Mouse (Mus musculus): ENCODE measurements around the gene Gm47791. TPM values are rescaled to one million over a fixed set of nuclear protein-coding genes. Genes with fewer than 3 reads are reported as not detected.

The Gm47791 gene
- not detected in 2 replicates for total RNA-seq (2012; rRNA removed)

- H3K4me3 ChIP-seq (ENCODE audit: insufficient read depth in 1 of 2, low read depth in 1 of 2, low read length in 2 of 2, poor library complexity in 1 of 2, severe bottlenecking in 1 of 2) = peak within 1 kb of the TSS; percentile 44 to 49
- no peaks in the 10 kb centered on the region for H3K4me1 ChIP-seq (ENCODE audit: control insufficient read depth in 2 of 2, insufficient read depth in 2 of 2, low read length in 2 of 2, poor library complexity in 1 of 2)
- no peak within 1 kb of the TSS for H3K27ac ChIP-seq (ENCODE audit: insufficient read depth, low read depth, low read length, poor library complexity, severe bottlenecking)
- no peak for DNase-seq (ENCODE audit: low read depth, low spot score)
- no peaks in the 10 kb centered on the region for H3K36me3 ChIP-seq (ENCODE audit: control insufficient read depth, insufficient read depth, low read length, poor library complexity, severe bottlenecking)
- no peak for TF ChIP-seq ZNF384 (IDR thresholded peaks at IDR 0.05; ENCODE audit: low read depth, low read length)
- TF ChIP-seq ZC3H11A (IDR thresholded peaks at IDR 0.05; ENCODE audit: borderline replicate concordance, low read depth, low read length) = no peak
- no peak for TF ChIP-seq MAFK (IDR thresholded peaks at IDR 0.05; ENCODE audit: insufficient read depth, low read depth, low read length)
- TF ChIP-seq CHD2 (IDR thresholded peaks at IDR 0.05; ENCODE audit: low read depth, low read length) = no peak
- no peak for TF ChIP-seq HCFC1 (IDR thresholded peaks at IDR 0.05; ENCODE audit: borderline replicate concordance, insufficient read depth, low read length)
- no peak within 1 kb of the TSS for H3K9ac ChIP-seq (ENCODE audit: insufficient read depth, low read depth, low read length, poor library complexity, severe bottlenecking)
- no peaks in the 10 kb centered on the region for H3K9me3 ChIP-seq (ENCODE audit: control insufficient read depth, insufficient read depth, low read depth, low read length)
- in situ Hi-C loops (cut with MboI; ENCODE audit: low sequenced_read_pairs in 2 of 2, unreplicated experiment in 2 of 2) = no loop called here
Measured at GRCm38 (mm10) chr1:82771022-82771586, at the start of gene Gm47791. Gene Gm47791 (minus strand): TSS chr1:82771243.

DNA sequence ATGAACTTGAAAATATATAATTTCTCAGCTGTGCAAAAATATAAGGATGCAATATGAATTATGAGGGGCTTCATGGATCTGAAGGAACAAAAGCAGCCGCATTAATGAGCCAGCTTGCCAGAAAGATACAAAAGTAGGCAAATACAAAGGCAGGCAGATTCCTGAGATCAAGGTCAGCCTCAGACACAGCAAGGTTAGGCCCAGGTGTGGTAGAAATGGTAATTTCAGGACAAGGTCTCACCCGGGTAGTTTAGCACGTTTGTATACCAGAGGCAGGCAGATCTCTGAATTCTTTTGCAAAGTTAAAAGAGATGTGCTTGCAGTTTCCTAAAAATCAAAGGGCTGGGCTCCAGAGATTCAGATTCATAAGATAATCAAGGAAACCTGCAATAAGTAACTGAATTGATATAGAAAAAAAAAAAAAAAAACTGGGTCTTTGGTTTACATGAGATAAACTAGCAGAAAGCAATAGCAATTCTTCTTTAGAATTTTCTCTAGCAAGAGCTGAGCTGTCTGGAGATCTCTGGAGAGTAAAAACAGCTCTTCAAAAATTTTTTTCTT lies 49.7 kb upstream of the Gm47791 start:
- peak overlapping the region in 1 of 2 experiments; percentile 43; a peak in 2 of 4 replicates for H3K4me3 ChIP-seq (ENCODE audit: insufficient read depth in 1 of 2, low read depth in 1 of 2, low read length in 2 of 2, poor library complexity in 1 of 2, severe bottlenecking in 1 of 2)
- in situ Hi-C loops (cut with MboI; ENCODE audit: low sequenced_read_pairs in 2 of 2, unreplicated experiment in 2 of 2) = loop anchor here in 1 of 2 experiments (25.0 kb wide), 1 partner anchor 167 kb away; no protein-coding TSS in a partner anchor

DNA sequence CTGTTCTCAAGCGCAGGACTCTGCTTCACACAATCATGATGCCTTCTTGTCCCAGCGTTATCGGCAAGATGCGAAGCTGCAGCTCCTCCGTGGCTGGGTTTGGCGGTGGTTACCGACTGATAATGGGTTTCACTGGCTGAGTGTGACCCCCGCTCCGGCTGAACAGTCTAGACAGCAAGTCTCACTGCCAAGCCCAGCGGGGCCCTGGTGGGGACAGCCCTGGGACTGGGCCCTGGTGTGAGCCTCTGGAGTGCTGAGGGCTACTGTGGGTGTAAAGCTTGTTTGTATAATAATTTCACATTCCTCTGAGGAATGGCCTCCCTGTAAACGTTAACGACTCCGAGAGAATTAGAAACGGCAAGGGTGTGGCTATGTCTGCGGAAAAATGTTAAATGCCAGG lies 49.1 kb upstream of the Gm47791 start:
- in situ Hi-C loops (cut with MboI; ENCODE audit: low sequenced_read_pairs in 2 of 2, unreplicated experiment in 2 of 2) = loop anchor here in 1 of 2 experiments (25.0 kb wide), 1 partner anchor 167 kb away; no protein-coding TSS in a partner anchor
- peak overlapping the region; percentile 62 for H3K9ac ChIP-seq (ENCODE audit: insufficient read depth, low read depth, low read length, poor library complexity, severe bottlenecking)
- H3K9me3 ChIP-seq (ENCODE audit: control insufficient read depth, insufficient read depth, low read depth, low read length) = no peaks in the 10 kb centered on the region
- peak; percentile 52 for DNase-seq (ENCODE audit: low read depth, low spot score)
- H3K4me1 ChIP-seq (ENCODE audit: control insufficient read depth in 2 of 2, insufficient read depth in 2 of 2, low read length in 2 of 2, poor library complexity in 1 of 2) = peaks cover 4 to 11% of the 10 kb centered on the region in 2 experiments; a peak in 3 of 4 replicates
- no peaks in the 10 kb centered on the region for H3K36me3 ChIP-seq (ENCODE audit: control insufficient read depth, insufficient read depth, low read length, poor library complexity, severe bottlenecking)
- H3K27ac ChIP-seq (ENCODE audit: insufficient read depth, low read depth, low read length, poor library complexity, severe bottlenecking) = peak overlapping the region; percentile 90
- peak overlapping the region; percentile 32 to 43; a peak in 3 of 4 replicates for H3K4me3 ChIP-seq (ENCODE audit: insufficient read depth in 1 of 2, low read depth in 1 of 2, low read length in 2 of 2, poor library complexity in 1 of 2, severe bottlenecking in 1 of 2)
- no peak for TF ChIP-seq ZNF384 (IDR thresholded peaks at IDR 0.05; ENCODE audit: low read depth, low read length)
- no peak for TF ChIP-seq ZC3H11A (IDR thresholded peaks at IDR 0.05; ENCODE audit: borderline replicate concordance, low read depth, low read length)
- no peak for TF ChIP-seq MAFK (IDR thresholded peaks at IDR 0.05; ENCODE audit: insufficient read depth, low read depth, low read length)
- no peak for TF ChIP-seq HCFC1 (IDR thresholded peaks at IDR 0.05; ENCODE audit: borderline replicate concordance, insufficient read depth, low read length)
- TF ChIP-seq CHD2 (IDR thresholded peaks at IDR 0.05; ENCODE audit: low read depth, low read length) = no peak

More for the DNA sequence above, 49.7 kb upstream of the Gm47791 start:
- no peaks in the 10 kb centered on the region for H3K9me3 ChIP-seq (ENCODE audit: control insufficient read depth, insufficient read depth, low read depth, low read length)
- H3K36me3 ChIP-seq (ENCODE audit: control insufficient read depth, insufficient read depth, low read length, poor library complexity, severe bottlenecking) = no peaks in the 10 kb centered on the region
- H3K27ac ChIP-seq (ENCODE audit: insufficient read depth, low read depth, low read length, poor library complexity, severe bottlenecking) = peak overlapping the region; percentile 90; the same call in 1 of the 2 replicates
- no peak overlapping the region for H3K9ac ChIP-seq (ENCODE audit: insufficient read depth, low read depth, low read length, poor library complexity, severe bottlenecking)
- TF ChIP-seq HCFC1 (IDR thresholded peaks at IDR 0.05; ENCODE audit: borderline replicate concordance, insufficient read depth, low read length) = no peak
- no peak for TF ChIP-seq ZNF384 (IDR thresholded peaks at IDR 0.05; ENCODE audit: low read depth, low read length)
- TF ChIP-seq CHD2 (IDR thresholded peaks at IDR 0.05; ENCODE audit: low read depth, low read length) = no peak
- TF ChIP-seq MAFK (IDR thresholded peaks at IDR 0.05; ENCODE audit: insufficient read depth, low read depth, low read length) = no peak
- TF ChIP-seq ZC3H11A (IDR thresholded peaks at IDR 0.05; ENCODE audit: borderline replicate concordance, low read depth, low read length) = no peak
- H3K4me1 ChIP-seq (ENCODE audit: control insufficient read depth in 2 of 2, insufficient read depth in 2 of 2, low read length in 2 of 2, poor library complexity in 1 of 2) = peaks cover 4 to 11% of the 10 kb centered on the region in 2 experiments; a peak in 3 of 4 replicates
- peak; percentile 50 for DNase-seq (ENCODE audit: low read depth, low spot score)

DNA sequence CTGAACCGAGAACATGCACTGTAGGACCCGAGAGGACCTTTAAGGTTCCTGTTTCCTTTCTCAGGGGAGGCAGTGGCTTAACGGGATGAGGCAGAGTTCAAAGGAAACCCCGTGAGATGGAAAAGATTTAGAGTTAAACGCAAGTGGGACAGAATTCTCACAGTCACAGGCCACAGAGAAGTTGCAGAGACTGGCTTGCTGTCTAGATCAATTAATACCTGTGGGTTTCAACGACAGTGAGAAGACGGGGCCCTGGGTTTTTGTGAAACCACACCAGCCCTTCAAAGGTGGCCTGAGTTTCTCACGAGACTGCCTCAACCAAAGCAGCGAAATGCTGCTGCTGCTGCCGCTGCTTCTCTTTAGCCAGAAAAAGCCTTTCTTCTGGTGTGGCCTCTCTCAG lies 48.3 kb upstream of the Gm47791 start:
- no peaks in the 10 kb centered on the region for H3K36me3 ChIP-seq (ENCODE audit: control insufficient read depth, insufficient read depth, low read length, poor library complexity, severe bottlenecking)
- peak overlapping the region; percentile 35; the same call in 1 of the 2 replicates for H3K9ac ChIP-seq (ENCODE audit: insufficient read depth, low read depth, low read length, poor library complexity, severe bottlenecking)
- in situ Hi-C loops (cut with MboI; ENCODE audit: low sequenced_read_pairs in 2 of 2, unreplicated experiment in 2 of 2) = loop anchor here in 1 of 2 experiments (25.0 kb wide), 1 partner anchor 168 kb away; no protein-coding TSS in a partner anchor
- peaks cover 4 to 11% of the 10 kb centered on the region in 2 experiments; a peak in 3 of 4 replicates for H3K4me1 ChIP-seq (ENCODE audit: control insufficient read depth in 2 of 2, insufficient read depth in 2 of 2, low read length in 2 of 2, poor library complexity in 1 of 2)
- no peak for DNase-seq (ENCODE audit: low read depth, low spot score)
- no peaks in the 10 kb centered on the region for H3K9me3 ChIP-seq (ENCODE audit: control insufficient read depth, insufficient read depth, low read depth, low read length)
- TF ChIP-seq ZC3H11A (IDR thresholded peaks at IDR 0.05; ENCODE audit: borderline replicate concordance, low read depth, low read length) = no peak
- no peak for TF ChIP-seq ZNF384 (IDR thresholded peaks at IDR 0.05; ENCODE audit: low read depth, low read length)
- TF ChIP-seq CHD2 (IDR thresholded peaks at IDR 0.05; ENCODE audit: low read depth, low read length) = no peak
- no peak for TF ChIP-seq HCFC1 (IDR thresholded peaks at IDR 0.05; ENCODE audit: borderline replicate concordance, insufficient read depth, low read length)
- no peak for TF ChIP-seq MAFK (IDR thresholded peaks at IDR 0.05; ENCODE audit: insufficient read depth, low read depth, low read length)
- no peak overlapping the region; the same call in 1 of the 2 replicates for H3K27ac ChIP-seq (ENCODE audit: insufficient read depth, low read depth, low read length, poor library complexity, severe bottlenecking)
- no peak overlapping the region for H3K4me3 ChIP-seq (ENCODE audit: insufficient read depth in 1 of 2, low read depth in 1 of 2, low read length in 2 of 2, poor library complexity in 1 of 2, severe bottlenecking in 1 of 2)
